Mouse (Mus musculus): ENCODE data around the gene Maz. TPM values are rescaled to one million over a fixed set of nuclear protein-coding genes. Genes with fewer than 3 reads are reported as not detected.
A peak's percentile ranks its signal among the peaks of the same experiment; 100 is the strongest.

Gene Maz
- polyA plus RNA-seq, 1 experiment from 2014 or later: 139 TPM

- H3K27me3 ChIP-seq: no peaks in the 10 kb centered on the region
- ChIA-PET POLR2A (interaction anchor here (0.5 to 3.2 kb wide), 7 partner anchors 8 to 454 kb away, joined by 3 to 31 read pairs (median 4); partner anchors contain the start of gene Maz), CTCF (interaction anchor here (0.9 to 4.7 kb wide), 5 partner anchors 9 to 262 kb away, joined by 3 to 21 read pairs (median 7); no protein-coding TSS in a partner anchor)
- peak; percentile 11 for ATAC-seq
- DNase-seq (ENCODE audit: low read depth, low spot score): no peak
- in situ Hi-C loops (cut with MboI; ENCODE audit: low pct_unique_long_range_greater_than_20kb): no loop called here
- TF ChIP-seq CTCF (IDR thresholded peaks at IDR 0.05): no peak
These were observed 10.3 kb downstream of the Maz start for GRCm38 (mm10) chr7:127016486-127016938.

GRCm38 (mm10) chr7:127016481-127016485 is 10.6 kb downstream of the Maz start, which contains the start of gene Pagr1b:
Gene Pagr1b, minus strand, starts transcription at chr7:127016484.
- no peak for TF ChIP-seq CTCF (IDR thresholded peaks at IDR 0.05)
- no peaks in the 10 kb centered on the region for H3K27me3 ChIP-seq
- ATAC-seq (no peak), DNase-seq (ENCODE audit: low read depth, low spot score) (no peak)
- in situ Hi-C loops (cut with MboI; ENCODE audit: low pct_unique_long_range_greater_than_20kb): no loop called here
- ChIA-PET POLR2A (interaction anchor here (1.1 to 3.2 kb wide), 4 partner anchors 10 to 91 kb away, joined by 3 to 31 read pairs (median 4); partner anchors contain the start of gene Maz), CTCF (interaction anchor here (0.9 to 4.7 kb wide), 4 partner anchors 9 to 262 kb away, joined by 3 to 21 read pairs (median 10); no protein-coding TSS in a partner anchor)

GRCm38 (mm10) chr7:127016081-127016480 is 10.8 kb downstream of the Maz start:
- no peaks in the 10 kb centered on the region for H3K27me3 ChIP-seq
- in situ Hi-C loops (cut with MboI; ENCODE audit: low pct_unique_long_range_greater_than_20kb): no loop called here
- ATAC-seq (peak; percentile 15), DNase-seq (ENCODE audit: low read depth, low spot score) (no peak)
- ChIA-PET POLR2A (interaction anchor here (1.1 to 3.2 kb wide), 4 partner anchors 10 to 91 kb away, joined by 3 to 31 read pairs (median 4); partner anchors contain the start of gene Maz), CTCF (interaction anchor here (0.9 to 4.7 kb wide), 4 partner anchors 9 to 262 kb away, joined by 3 to 21 read pairs (median 10); no protein-coding TSS in a partner anchor)
- TF ChIP-seq CTCF (IDR thresholded peaks at IDR 0.05): no peak

GRCm38 (mm10) chr7:127014993-127015392 is 11.8 kb downstream of the Maz start:
- ATAC-seq (no peak), DNase-seq (ENCODE audit: low read depth, low spot score) (no peak)
- in situ Hi-C loops (cut with MboI; ENCODE audit: low pct_unique_long_range_greater_than_20kb): no loop called here
- POLR2A ChIA-PET: interaction anchor here (1.3 to 3.2 kb wide), 2 partner anchors 10 to 11 kb away, joined by 5 to 31 read pairs; partner anchors contain the start of gene Maz
- no peak for TF ChIP-seq CTCF (IDR thresholded peaks at IDR 0.05)
- CTCF ChIA-PET: interaction anchor here (1.0 to 4.7 kb wide), 3 partner anchors 9 to 96 kb away, joined by 3 to 21 read pairs (median 3); no protein-coding TSS in a partner anchor
- H3K27me3 ChIP-seq: no peaks in the 10 kb centered on the region

- ATAC-seq: peak; percentile 34
- ChIA-PET CTCF (interaction anchor here (1.4 to 4.7 kb wide), 2 partner anchors 11 to 97 kb away, joined by 3 to 21 read pairs; no protein-coding TSS in a partner anchor), POLR2A (interaction anchor here (0.6 to 1.3 kb wide), 3 partner anchors 10 to 93 kb away, joined by 3 to 5 read pairs (median 3); no protein-coding TSS in a partner anchor)
- DNase-seq (ENCODE audit: low read depth, low spot score): no peak
- no peaks in the 10 kb centered on the region for H3K27me3 ChIP-seq
- in situ Hi-C loops (cut with MboI; ENCODE audit: low pct_unique_long_range_greater_than_20kb): no loop called here
- no peak for TF ChIP-seq CTCF (IDR thresholded peaks at IDR 0.05)
These were observed 12.5 kb downstream of the Maz start, which contains the start of gene Mvp for GRCm38 (mm10) chr7:127014320-127014719. Gene Mvp, minus strand, starts transcription at chr7:127014621.

- TF ChIP-seq CTCF (IDR thresholded peaks at IDR 0.05): no peak
- CTCF ChIA-PET: interaction anchor here (4.7 kb wide), 1 partner anchor 12 kb away, joined by 21 read pairs; no protein-coding TSS in a partner anchor
- no peak for ATAC-seq
These were observed 13.5 kb downstream of the Maz start for GRCm38 (mm10) chr7:127013385-127013784.

GRCm38 (mm10) chr7:127012845-127013244 is 14.0 kb downstream of the Maz start:
- DNase-seq (ENCODE audit: low read depth, low spot score): no peak
- in situ Hi-C loops (cut with MboI; ENCODE audit: low pct_unique_long_range_greater_than_20kb): no loop called here
- ChIA-PET POLR2A (no interaction called here), CTCF (interaction anchor here (4.7 kb wide), 1 partner anchor 12 kb away, joined by 21 read pairs; no protein-coding TSS in a partner anchor)
- no peak for ATAC-seq
- no peak for TF ChIP-seq CTCF (IDR thresholded peaks at IDR 0.05)
- H3K27me3 ChIP-seq: no peaks in the 10 kb centered on the region

More at GRCm38 (mm10) chr7:127013385-127013784, 13.5 kb downstream of the Maz start:
- H3K27me3 ChIP-seq: no peaks in the 10 kb centered on the region
- no peak for DNase-seq (ENCODE audit: low read depth, low spot score)
- in situ Hi-C loops (cut with MboI; ENCODE audit: low pct_unique_long_range_greater_than_20kb): no loop called here
- POLR2A ChIA-PET: no interaction called here

GRCm38 (mm10) chr7:127012374-127012773 is 14.5 kb downstream of the Maz start:
- no peaks in the 10 kb centered on the region for H3K27me3 ChIP-seq
- ATAC-seq (no peak), DNase-seq (ENCODE audit: low read depth, low spot score) (no peak)
- in situ Hi-C loops (cut with MboI; ENCODE audit: low pct_unique_long_range_greater_than_20kb): no loop called here
- no peak for TF ChIP-seq CTCF (IDR thresholded peaks at IDR 0.05)
- POLR2A ChIA-PET: interaction anchor here (1.0 kb wide), 1 partner anchor 12 kb away, joined by 4 read pairs; no protein-coding TSS in a partner anchor
- CTCF ChIA-PET: interaction anchor here (1.6 kb wide), 1 partner anchor 16 kb away, joined by 3 read pairs; no protein-coding TSS in a partner anchor

GRCm38 (mm10) chr7:127011717-127012116 is 15.1 kb downstream of the Maz start:
- DNase-seq (ENCODE audit: low read depth, low spot score) (no peak), ATAC-seq (no peak)
- POLR2A ChIA-PET: interaction anchor here (0.7 to 1.0 kb wide), 2 partner anchors 13 to 23 kb away, joined by 3 to 4 read pairs; no protein-coding TSS in a partner anchor
- no peaks in the 10 kb centered on the region for H3K27me3 ChIP-seq
- no peak for TF ChIP-seq CTCF (IDR thresholded peaks at IDR 0.05)
- in situ Hi-C loops (cut with MboI; ENCODE audit: low pct_unique_long_range_greater_than_20kb): no loop called here
- CTCF ChIA-PET: interaction anchor here (1.6 kb wide), 1 partner anchor 16 kb away, joined by 3 read pairs; no protein-coding TSS in a partner anchor

GRCm38 (mm10) chr7:127011051-127011450 is 15.8 kb downstream of the Maz start:
- ChIA-PET POLR2A (interaction anchor here (0.7 to 1.0 kb wide), 2 partner anchors 14 to 23 kb away, joined by 3 to 4 read pairs; no protein-coding TSS in a partner anchor), CTCF (interaction anchor here (1.6 kb wide), 1 partner anchor 15 kb away, joined by 3 read pairs; no protein-coding TSS in a partner anchor)
- ATAC-seq: no peak
- in situ Hi-C loops (cut with MboI; ENCODE audit: low pct_unique_long_range_greater_than_20kb): no loop called here
- no peak for DNase-seq (ENCODE audit: low read depth, low spot score)
- H3K27me3 ChIP-seq: no peaks in the 10 kb centered on the region
- no peak for TF ChIP-seq CTCF (IDR thresholded peaks at IDR 0.05)

Data from Patski (cell line).